Mouse (Mus musculus) thymus, adult 18-20 months (tissue): ENCODE measurements at regions not wholly inside any gene's neighbourhood (a gene's known extent, or its start where the extent isn't known, plus 50 kb on each side); places are given as distances from the start of the nearest gene placed in this dataset.
"Not testable (repeated sequence)": the region's sequence is repeated elsewhere in the genome, so short reads cannot be mapped to it uniquely, and the experiment has no call there.

Experiments
- DNase-seq, 2 experiments: peaks; one replicate each; pipeline ENCODE4 v3.0.0; 2022; ENCODE audit warnings: mixed read lengths in 2 of 2

- DNase-seq, result no peak
Observed at GRCm38 (mm10) chr10:20891426-20891825, 60.9 kb upstream of the Ahi1 start.

- no peak for DNase-seq
Observed at GRCm38 (mm10) chr10:20883618-20884017, 68.7 kb upstream of the Ahi1 start.

GRCm38 (mm10) chr10:20882599-20882998 is 69.7 kb upstream of the Ahi1 start:
- peak in 1 of 2 experiments; percentile 15 for DNase-seq

- DNase-seq, result no peak
Observed at GRCm38 (mm10) chr10:20880251-20880650, 72.1 kb upstream of the Ahi1 start.

GRCm38 (mm10) chr10:20879482-20879881 is 72.9 kb upstream of the Ahi1 start:
- DNase-seq, result no peak

- no peak for DNase-seq
Observed at GRCm38 (mm10) chr10:20867076-20867475, 85.3 kb upstream of the Ahi1 start.

- no peak for DNase-seq
Observed at GRCm38 (mm10) chr10:20865031-20865430, 87.3 kb upstream of the Ahi1 start.

GRCm38 (mm10) chr10:20857413-20857812 is 94.9 kb upstream of the Ahi1 start:
- no peak for DNase-seq

- no peak for DNase-seq
Observed at GRCm38 (mm10) chr10:20854621-20855363, 97.6 kb upstream of the Ahi1 start.

- DNase-seq, result no peak
Observed at GRCm38 (mm10) chr10:20847287-20847686, 105.1 kb upstream of the Ahi1 start.

- no peak for DNase-seq
Observed at GRCm38 (mm10) chr10:20843277-20843676, 109.1 kb upstream of the Ahi1 start.

- DNase-seq, result no peak
Observed at GRCm38 (mm10) chr10:20842131-20842530, 110.2 kb upstream of the Ahi1 start.

- DNase-seq, result no peak
Observed at GRCm38 (mm10) chr10:20841430-20842040, 110.8 kb upstream of the Ahi1 start.

- no peak for DNase-seq
Observed at GRCm38 (mm10) chr10:20838685-20839425, 113.5 kb upstream of the Ahi1 start.

GRCm38 (mm10) chr10:20836816-20837215 is 111.9 kb upstream of the Pde7b start:
- not testable (repeated sequence) for DNase-seq

- no peak for DNase-seq
Observed at GRCm38 (mm10) chr10:20834806-20835575, 110.1 kb upstream of the Pde7b start.

GRCm38 (mm10) chr10:20828304-20828703 is 103.4 kb upstream of the Pde7b start:
- no peak for DNase-seq

- no peak for DNase-seq
Observed at GRCm38 (mm10) chr10:20827473-20827872, 102.6 kb upstream of the Pde7b start.

- no peak for DNase-seq
Observed at GRCm38 (mm10) chr10:20818548-20818947, 93.7 kb upstream of the Pde7b start.

- no peak for DNase-seq
Observed at GRCm38 (mm10) chr10:20799792-20800191, 74.9 kb upstream of the Pde7b start.

- DNase-seq, result no peak
Observed at GRCm38 (mm10) chr10:20798400-20798799, 73.5 kb upstream of the Pde7b start.

GRCm38 (mm10) chr10:20793956-20794355 is 69.1 kb upstream of the Pde7b start:
- DNase-seq, result no peak

GRCm38 (mm10) chr10:20780946-20781345 is 56.1 kb upstream of the Pde7b start:
- DNase-seq, result no peak
